18 mouse cellular contexts compared by ENCODE assay signal in the genomic region with DNA sequence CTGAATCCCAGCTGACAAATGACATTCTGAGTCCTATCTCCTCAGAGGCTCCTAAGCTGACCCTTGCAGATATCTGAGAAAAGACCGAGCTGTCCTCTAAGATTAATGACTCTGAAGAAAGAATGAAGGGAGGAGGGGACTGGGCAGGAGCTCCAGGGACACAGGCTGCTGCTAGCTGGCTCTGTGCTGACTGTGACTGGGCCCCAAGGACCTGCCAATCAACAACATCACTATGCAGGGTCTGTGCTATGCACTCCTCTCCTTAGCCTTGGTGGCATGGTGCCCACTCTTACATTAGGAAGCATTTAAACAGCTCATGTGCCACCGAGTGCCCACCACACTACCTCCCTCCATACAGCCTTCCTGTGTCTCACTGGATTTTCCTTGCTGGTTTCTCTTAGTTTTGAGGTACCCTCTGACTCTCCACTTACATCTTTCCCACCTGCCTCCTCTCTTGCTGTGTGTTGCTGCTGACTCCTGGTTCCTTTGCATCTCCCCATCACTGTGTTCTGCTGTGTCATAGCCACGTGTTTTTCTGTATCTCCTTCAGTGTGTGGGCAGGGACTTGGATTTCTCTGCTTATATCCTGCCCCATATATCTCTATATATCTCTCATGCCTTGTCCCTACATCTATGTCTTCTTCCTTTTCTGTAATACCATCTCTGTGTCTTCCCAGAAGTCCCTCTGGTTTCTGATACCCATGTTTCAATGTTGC.
DNase-seq lines count a peak whose midpoint lies in the region; ATAC-seq lines count a peak whose summit lies in the region.
"Had no signal": no experiment of that assay in that cellular context is flagged by ENCODE, and none has a peak within 500 bp of the region (broad histone marks: within the 10 kb centered on the region; RNA-seq: fewer than 3 reads in every experiment).

No protein-coding gene starts in this region.

- no peak overlapping the region for H3K4me2 ChIP-seq in kidney, embryonic 14.5 days (replicated peaks; ENCODE audit: low read depth, low read length)
- H3K4me2 ChIP-seq in hindbrain, embryonic 14.5 days (replicated peaks): no peak overlapping the region
- H3K4me2 ChIP-seq: forebrain, embryonic 15.5 days; heart, embryonic 12.5 days; kidney, embryonic 15.5 days; limb, embryonic 12.5 days; liver, embryonic 15.5 days had no signal

- no peaks in the 10 kb centered on the region for H3K36me3 ChIP-seq in kidney, embryonic 14.5 days (ENCODE audit: control insufficient read depth, insufficient read depth, low read length)
- no peaks in the 10 kb centered on the region for H3K36me3 ChIP-seq in hindbrain, embryonic 14.5 days (replicated peaks; ENCODE audit: control insufficient read depth, insufficient read depth)
- H3K36me3 ChIP-seq: forebrain, embryonic 15.5 days; heart, embryonic 12.5 days; kidney, embryonic 15.5 days; limb, embryonic 12.5 days; liver, embryonic 15.5 days had no signal

- H3K4me3 ChIP-seq in kidney, embryonic 14.5 days (ENCODE audit: low read length): no peak overlapping the region
- no peak overlapping the region for H3K4me3 ChIP-seq in hindbrain, embryonic 14.5 days (replicated peaks; ENCODE audit: low read length)
- H3K4me3 ChIP-seq: forebrain, embryonic 15.5 days; heart, embryonic 12.5 days; kidney, embryonic 15.5 days; limb, embryonic 12.5 days; liver, embryonic 15.5 days; myocyte had no signal

- H3K4me1 ChIP-seq in kidney, embryonic 14.5 days (ENCODE audit: control insufficient read depth, insufficient read depth, low read length): no peaks in the 10 kb centered on the region
- 0 out of 2 replicates have a peak, but pooled peaks cover 4% of the 10 kb centered on the region for H3K4me1 ChIP-seq in hindbrain, embryonic 14.5 days (replicated peaks; ENCODE audit: control insufficient read depth, insufficient read depth, low read length)
- H3K4me1 ChIP-seq: forebrain, embryonic 15.5 days; limb, embryonic 12.5 days; liver, embryonic 15.5 days had no signal

- WGBS in kidney, embryonic 14.5 days: 44% methylated on average over 3 of the region's 3 CpGs
- WGBS in hindbrain, embryonic 14.5 days: 34% methylated on average over 3 of the region's 3 CpGs

- H3K27ac ChIP-seq in kidney, embryonic 14.5 days (ENCODE audit: low read depth, low read length): no peak overlapping the region
- H3K27ac ChIP-seq in hindbrain, embryonic 14.5 days: no peak overlapping the region
- H3K27ac ChIP-seq: forebrain, embryonic 15.5 days; kidney, embryonic 15.5 days; limb, embryonic 12.5 days; liver, embryonic 15.5 days had no signal

- no peaks in the 10 kb centered on the region for H3K9me3 ChIP-seq in kidney, embryonic 14.5 days (ENCODE audit: control insufficient read depth, low read length)
- H3K9me3 ChIP-seq in hindbrain, embryonic 14.5 days (ENCODE audit: control insufficient read depth, low read length): no peaks in the 10 kb centered on the region
- H3K9me3 ChIP-seq: forebrain, embryonic 15.5 days; heart, embryonic 12.5 days; kidney, embryonic 15.5 days; limb, embryonic 12.5 days; liver, embryonic 15.5 days had no signal

- DNase-seq in embryo, embryonic 10 days (ENCODE audit: low spot score): peak; percentile 35
- DNase-seq in embryo, embryonic 9.5 days (ENCODE audit: extremely low spot score): no peak
- no peak for DNase-seq in kidney, postnatal 25 days
- DNase-seq in brain, adult 2 months (ENCODE audit: low read depth, low spot score): peak; percentile 52
- DNase-seq in hindbrain, embryonic 14.5 days (ENCODE audit: low spot score): no peak
- DNase-seq in ovary, adult 18-20 months (ENCODE audit: low spot score): no peak
- DNase-seq: adrenal gland, postnatal 14 days; cerebellum, postnatal 36 days; gastrocnemius, postnatal 10 days; lung, postnatal 10 days had no signal

- H3K27me3 ChIP-seq in kidney, embryonic 14.5 days (ENCODE audit: control insufficient read depth, insufficient read depth, low read length): no peaks in the 10 kb centered on the region
- no peaks in the 10 kb centered on the region for H3K27me3 ChIP-seq in hindbrain, embryonic 14.5 days (ENCODE audit: control insufficient read depth, insufficient read depth, low read length)
- H3K27me3 ChIP-seq: forebrain, embryonic 15.5 days; heart, embryonic 12.5 days; kidney, embryonic 15.5 days; limb, embryonic 12.5 days; liver, embryonic 15.5 days had no signal

- no peak overlapping the region for H3K9ac ChIP-seq in kidney, embryonic 14.5 days (ENCODE audit: low read depth, low read length)
- H3K9ac ChIP-seq in hindbrain, embryonic 14.5 days: no peak overlapping the region
- H3K9ac ChIP-seq: forebrain, embryonic 15.5 days; heart, embryonic 12.5 days; kidney, embryonic 15.5 days; limb, embryonic 12.5 days; liver, embryonic 15.5 days had no signal

- 0 out of 2 replicates have a peak, but pooled peaks have one; percentile 20 for ATAC-seq in kidney, embryonic 14.5 days (ENCODE audit: low FRiP score, low TSS enrichment)
- 0 out of 2 replicates have a peak, but pooled peaks have one; percentile 34 for ATAC-seq in hindbrain, embryonic 14.5 days (ENCODE audit: low FRiP score)
- no peak for ATAC-seq in cerebellum, adult (ENCODE audit: insufficient number of reproducible peaks, low FRiP score, low TSS enrichment)
- ATAC-seq: forebrain, embryonic 15.5 days had no signal

Comparison
In these comparisons a context has a peak if more than half of its experiments do, and no peak if none do; other contexts are left out.
1. DNase-seq: peak in embryo, embryonic 10 days (single experiment) and brain, adult 2 months (single experiment); none in embryo, embryonic 9.5 days (single experiment), kidney, postnatal 25 days (0 of 2), hindbrain, embryonic 14.5 days (single experiment) and ovary, adult 18-20 months (single experiment).